Mouse (Mus musculus): ENCODE results near the gene Neu2.

Neu2 gene

DNA sequence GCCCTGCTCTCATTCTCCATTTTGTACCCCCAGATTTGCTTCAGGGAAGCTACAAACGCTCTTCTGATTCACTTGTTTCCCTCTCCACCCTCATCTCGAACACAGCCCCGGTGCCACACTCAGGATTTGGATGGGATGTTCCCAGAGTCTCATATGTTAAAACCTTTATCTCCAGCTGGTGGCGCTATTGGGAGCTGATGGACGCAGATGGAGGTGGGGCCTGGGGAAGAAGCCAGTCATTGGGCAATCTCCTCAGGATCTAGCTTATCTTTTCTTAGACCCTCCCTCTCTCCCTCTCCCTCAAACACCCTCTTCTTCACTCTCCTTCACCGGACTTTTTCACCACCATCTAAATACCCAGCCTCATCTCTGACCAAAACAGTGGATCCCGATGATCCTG is 31.9 kb downstream of the Neu2 start:
- peak; percentile 7 to 18 for DNase-seq

GRCm38 (mm10) chr1:87551008-87551407 is 41.3 kb downstream of the Neu2 start:
- no peak for DNase-seq

GRCm38 (mm10) chr1:87553586-87553985 is 43.9 kb downstream of the Neu2 start:
- no peak for DNase-seq

DNA sequence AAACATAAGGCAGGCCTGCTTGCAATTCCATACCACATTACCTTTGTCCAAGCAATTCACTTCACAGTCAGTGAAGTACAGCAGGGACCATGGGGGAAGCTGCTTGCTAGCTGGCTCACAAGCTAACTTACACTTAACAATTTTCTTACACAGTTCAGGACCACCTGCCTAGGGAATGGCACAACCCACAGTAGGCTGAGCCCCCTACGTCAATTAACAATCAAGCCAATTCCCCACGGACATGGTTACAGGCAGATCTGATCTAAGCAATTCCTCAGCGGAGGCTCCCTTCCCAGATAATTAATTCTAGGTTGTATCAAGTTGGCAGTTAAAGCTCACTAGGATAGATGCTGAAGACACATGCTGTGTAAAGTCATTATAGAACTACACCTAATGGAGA is 53.3 kb downstream of the Neu2 start:
- DNase-seq, result no peak

- DNase-seq, result no peak
Observed at GRCm38 (mm10) chr1:87565760-87566159, 56.1 kb downstream of the Neu2 start.

DNA sequence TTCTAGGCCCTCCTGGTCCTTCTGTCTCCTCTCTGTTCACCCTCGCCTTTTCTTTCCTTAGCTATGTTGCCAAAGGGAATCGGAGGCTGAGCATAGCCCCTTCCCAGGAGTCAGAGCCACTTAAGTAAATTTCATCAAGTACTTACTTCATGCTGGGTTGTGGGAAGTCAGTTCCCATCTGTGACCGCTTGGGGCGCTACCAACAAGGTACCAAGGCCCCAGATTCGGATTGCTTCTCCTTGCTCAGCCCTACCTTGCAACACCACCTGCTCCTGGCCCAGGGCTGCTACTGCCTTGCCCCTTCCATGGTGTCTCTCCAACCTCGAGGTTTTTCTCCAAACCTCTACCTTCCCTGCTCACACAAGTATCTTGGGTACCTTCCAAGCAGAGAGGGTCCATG is 58.7 kb downstream of the Neu2 start:
- DNase-seq, result peak; percentile 20 to 25

DNA sequence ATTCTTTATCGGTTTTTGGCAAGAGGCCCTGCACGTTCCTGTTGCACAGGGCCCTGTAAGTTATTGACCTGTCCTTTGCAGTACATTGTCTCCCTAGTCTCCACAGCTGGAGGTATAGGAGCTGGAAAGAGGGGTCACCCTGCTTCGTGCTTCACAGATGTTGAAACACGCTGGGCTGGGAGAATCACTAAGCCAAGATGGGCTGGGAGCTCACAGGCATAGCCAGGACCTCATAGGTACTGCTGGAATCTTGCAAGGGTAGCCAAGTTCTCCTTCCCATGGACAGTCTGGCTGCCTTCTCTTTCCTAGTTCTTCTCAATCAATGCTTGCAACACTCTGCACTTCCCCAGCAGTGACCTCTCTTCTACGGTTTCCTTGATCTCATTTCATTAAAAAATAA is 63.6 kb downstream of the Neu2 start:
- DNase-seq, result no peak

DNA sequence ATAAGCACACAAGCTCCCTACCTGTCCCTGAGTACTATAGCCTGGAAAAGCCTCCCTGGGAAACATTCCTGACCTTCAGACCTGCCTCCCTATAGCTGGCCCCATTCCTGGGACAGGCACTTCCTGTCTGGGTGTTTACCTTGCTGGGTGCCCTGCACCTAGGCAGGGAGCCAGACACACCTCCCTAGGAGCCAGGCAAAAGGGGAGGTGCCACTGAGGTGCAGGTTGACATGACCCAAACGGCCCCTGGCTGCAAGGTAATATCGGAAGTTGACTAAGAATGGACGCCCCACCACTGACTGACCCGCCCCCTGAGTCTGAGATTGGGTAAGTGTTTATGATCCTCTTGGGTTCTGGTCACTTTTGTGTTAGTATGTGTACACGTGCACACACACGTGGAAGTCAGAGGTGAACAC is 64.1 kb downstream of the Neu2 start, which contains the start of gene Ngef:
Ngef (minus strand) TSS at position 71 of the 416 bp plus-strand sequence.
- no peak for DNase-seq

DNA sequence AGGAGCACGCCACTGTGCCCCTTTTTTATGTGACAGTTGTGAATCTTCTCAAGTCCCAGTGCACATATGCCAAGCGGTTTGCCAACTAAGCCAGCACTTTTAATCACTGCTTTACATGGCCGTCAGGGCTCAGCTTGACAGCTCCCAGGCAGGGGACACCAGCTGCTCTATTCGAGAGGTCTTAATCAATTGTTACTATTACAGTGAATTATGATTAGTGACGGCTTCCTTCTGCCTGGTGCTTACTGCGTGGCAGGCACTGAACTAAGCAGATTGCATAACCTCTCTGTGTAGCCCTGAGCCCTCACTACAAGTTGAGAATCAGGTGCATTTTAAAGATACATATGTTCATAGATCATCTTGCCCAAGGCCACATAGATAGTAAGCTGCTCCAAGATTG is 64.7 kb downstream of the Neu2 start:
- DNase-seq, result no peak

DNA sequence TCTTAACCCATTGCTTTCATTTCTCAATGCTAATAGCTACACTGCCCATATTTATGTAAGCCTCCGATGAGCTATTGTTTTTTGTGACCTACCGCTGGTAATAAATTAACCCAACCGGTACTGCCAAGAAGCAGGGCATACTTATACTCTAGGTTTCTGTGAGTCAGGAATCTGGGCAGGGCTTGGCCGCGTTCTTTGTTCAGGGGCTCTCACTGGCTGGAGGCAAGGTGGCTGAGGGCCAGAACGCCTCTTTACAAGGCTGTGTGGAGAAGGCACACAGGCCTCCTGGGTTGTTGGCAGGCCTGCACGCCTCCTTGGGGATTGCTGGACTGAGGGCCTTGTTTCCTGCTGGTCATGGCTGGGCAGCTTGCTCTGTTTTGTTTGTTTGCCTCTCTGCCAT is 65.1 kb downstream of the Neu2 start:
- DNase-seq, result peak; percentile 25 to 29

DNA sequence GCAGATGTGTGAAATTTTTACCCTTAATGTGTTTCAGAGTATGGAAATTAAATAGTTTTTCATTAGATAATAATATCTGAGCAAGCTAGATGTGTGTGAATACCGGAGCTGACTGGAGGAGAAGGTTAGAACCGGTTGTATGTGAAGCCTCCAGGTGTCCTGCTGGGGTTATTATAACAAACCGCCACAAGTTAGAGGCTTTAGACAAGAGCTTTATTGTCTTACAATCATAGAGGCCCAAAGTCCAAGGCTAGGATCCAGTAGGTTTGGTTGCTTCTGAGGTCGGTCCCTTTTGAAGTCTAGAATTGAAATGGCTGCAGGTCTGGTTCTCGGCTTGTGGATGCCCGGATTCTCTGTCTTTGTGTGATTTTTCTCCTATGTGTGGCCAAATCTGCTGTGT is 69.3 kb downstream of the Neu2 start:
- no peak for DNase-seq

DNA sequence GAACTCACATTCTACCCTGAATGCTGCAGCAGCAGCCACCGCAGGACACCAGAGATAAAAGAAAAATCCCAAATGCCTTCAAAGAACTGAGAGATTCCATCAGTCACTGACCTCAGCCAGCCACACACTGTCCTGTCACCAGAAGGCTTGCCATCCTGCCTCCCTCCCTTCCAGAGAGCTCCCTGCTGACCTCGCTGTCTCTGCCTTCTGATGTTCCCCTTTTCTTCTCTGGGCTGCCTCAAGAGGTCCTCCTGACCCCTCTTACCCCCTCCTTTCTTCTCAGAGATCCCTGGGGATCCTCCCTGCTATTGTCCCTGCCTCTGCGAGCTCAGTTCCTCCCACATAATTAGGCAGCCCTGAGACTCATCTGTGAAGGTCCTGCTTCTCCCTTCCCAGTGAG is 71.1 kb downstream of the Neu2 start:
- no peak for DNase-seq

DNA sequence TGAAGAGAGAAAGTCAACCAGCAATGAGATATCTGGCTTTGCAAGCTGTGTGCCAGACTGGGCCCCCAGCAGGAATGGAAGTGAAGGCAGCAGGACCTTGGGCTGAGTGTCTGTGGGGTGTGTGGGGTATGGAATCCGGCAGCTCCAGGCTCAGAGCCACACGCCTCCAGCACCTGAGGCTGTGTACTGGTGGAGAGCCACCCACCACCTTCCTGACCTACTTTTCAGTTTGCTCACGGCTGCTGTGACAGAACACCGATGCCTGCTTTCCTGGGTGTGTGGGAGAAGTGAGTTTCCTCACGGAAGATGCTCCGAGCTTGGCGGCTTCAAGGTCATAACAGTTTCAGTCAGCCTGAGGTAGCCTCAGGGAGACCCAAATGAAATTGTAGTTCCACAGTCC is 79.5 kb downstream of the Neu2 start:
- DNase-seq, result no peak

- no peak for DNase-seq
Observed at GRCm38 (mm10) chr1:87589980-87590379, 80.3 kb downstream of the Neu2 start.

DNA sequence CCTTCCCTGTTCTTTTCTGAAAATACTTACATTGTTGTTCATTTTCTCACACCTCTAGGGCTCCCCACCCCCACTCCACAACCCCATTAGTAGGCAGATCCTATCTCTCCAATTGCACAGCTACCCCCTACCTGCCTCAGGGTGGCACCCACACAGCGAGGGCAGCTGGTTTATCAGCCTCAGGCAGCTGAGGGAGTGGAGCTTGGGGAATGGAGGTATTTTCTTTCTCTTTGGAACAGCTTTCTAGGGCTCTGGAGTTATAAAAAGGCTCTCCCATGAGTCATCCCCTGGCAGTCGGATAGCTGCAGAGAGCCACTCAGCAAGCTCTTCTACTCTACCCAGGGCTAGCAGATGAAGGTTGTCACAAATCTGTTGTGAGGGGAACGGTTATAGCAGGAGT is 84.6 kb downstream of the Neu2 start:
- peak; percentile 30 to 35 for DNase-seq

GRCm38 (mm10) chr1:87594671-87595070 is 85.0 kb downstream of the Neu2 start:
- peak; percentile 36 to 43 for DNase-seq

DNA sequence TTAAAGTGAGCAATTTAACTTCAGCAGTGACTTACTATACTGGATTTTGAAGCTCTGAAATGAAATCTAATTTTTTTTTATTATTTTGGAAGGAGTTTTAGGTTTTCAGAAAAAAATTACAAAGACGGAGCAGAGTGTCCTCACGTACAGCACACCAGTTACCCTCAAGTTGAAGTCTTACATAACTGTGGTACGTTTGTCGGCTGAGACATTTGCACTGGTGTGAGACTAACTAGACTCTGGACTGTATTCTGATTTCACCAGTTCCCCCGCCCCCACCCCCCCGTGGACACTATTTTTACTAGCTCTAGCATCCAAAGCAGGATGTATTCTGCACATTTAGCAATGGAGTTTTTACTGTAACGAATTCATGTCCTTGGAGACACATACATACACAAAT is 90.8 kb downstream of the Neu2 start:
- no peak for DNase-seq

DNA sequence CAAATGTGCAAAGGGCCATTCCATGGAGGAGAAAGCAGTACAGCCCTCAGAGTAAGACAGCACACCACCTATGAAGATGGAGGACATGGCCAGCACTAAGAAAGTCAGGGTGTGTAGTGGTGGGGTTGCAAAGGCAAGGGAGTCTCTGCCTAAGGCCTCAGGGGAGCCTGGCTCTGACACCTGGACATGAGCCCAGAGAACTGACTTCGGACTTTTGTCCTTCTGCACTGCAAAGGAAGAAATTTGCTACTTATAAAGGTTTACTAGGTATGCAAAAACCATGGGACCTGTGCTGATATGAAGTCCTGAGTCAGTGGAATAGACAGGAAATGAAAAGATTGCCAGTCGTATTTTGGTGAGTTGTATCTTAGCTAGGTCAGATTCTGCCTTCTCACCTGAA is 92.1 kb downstream of the Neu2 start:
- no peak for DNase-seq

DNA sequence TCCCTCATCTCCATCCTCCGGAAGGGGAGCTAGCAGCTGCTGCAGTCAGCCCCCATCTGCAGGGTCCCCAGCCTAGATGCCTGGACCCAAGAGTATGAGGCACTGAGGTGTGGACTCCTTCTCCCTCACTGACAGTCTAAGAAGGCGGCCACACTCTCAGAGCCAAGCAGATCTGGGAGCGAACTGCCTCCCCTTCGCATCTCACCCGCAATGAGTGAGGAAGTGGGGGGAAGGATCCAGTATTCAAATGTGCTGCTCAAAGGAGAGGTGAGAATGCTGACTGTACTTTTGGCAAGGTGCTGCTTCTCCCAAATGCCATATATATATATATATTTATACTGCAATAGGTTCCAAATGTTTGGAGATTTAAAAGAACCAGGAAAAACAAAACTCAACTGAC is 93.7 kb downstream of the Neu2 start:
- DNase-seq, result no peak

- no peak for DNase-seq
Observed at GRCm38 (mm10) chr1:87605296-87605695, 95.6 kb downstream of the Neu2 start.

DNA sequence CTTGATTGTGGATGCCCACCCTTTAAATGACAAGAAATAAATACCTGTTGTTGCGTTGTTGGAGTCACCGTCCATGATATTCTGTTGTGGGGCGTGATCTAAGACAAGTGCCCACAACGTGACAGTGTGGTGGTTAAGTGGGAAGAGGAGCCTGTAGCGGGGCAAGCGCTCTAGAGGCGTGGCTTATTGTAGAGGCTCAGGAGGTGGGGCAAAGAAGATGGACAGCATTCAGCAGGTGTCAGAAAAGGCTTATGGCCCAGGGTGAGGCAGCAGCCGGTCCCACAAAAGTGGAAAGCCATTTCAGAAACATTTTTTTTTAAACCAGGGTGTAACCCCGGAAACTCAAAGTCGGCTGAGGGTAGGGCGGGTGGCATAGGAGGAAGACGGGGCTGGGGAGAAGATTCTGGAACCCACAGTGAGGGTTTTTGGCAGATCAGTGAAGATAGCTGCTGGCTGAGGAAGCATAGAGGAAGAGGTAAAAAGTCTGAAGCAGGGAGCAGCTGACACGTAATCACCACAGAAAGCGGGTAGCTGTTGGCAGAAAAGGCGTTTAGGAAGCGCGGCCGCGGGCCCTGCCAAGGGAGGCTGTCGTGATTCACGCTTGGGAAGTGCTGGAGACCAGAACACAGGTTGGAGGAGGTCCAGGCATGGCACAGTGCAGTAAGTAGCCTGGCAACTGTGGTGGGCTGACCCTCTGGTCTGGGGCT is 97.8 kb downstream of the Neu2 start:
- DNase-seq, result peak; percentile 80 to 81

DNA sequence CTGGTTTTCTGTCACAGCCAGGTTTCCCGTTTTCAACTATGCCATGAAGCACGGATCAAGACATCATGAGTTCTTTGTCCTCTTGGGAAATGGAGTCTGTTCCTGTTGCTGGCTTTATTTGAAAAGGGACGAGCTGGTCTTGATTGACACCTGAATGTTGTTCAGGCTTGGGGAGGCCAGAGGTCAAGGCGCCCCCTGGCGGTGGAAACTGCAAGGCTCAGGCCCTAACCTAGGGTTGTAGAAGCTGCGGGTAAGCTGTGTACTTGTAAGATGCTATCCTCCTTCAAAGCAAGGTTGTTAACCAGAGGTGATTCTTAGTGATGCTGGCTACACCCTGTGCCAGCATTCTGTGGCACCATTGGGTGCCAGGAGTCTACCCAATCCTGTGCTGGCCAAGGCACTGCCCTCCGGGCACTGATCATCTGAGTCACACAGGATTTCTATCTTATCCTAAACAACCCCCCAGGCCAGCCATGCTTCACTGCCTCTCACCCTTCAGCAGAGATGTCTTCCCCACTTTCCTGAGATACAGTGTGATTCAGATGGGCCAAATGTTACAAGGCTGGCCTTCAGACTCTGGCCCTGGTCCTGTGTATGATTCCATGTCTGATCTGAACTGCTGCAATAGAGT is 98.8 kb downstream of the Neu2 start:
- DNase-seq, result peak; percentile 73

- no peak for DNase-seq
Observed at GRCm38 (mm10) chr1:87614576-87615295, 105.0 kb downstream of the Neu2 start.

- no peak for DNase-seq
Observed at GRCm38 (mm10) chr1:87620211-87620668, 110.6 kb downstream of the Neu2 start, which contains the start of gene Inpp5d. TSS of gene Inpp5d (plus strand) at chr1:87620312.

Measured in cerebellum, postnatal 36 days (tissue).